Mouse (Mus musculus) fat pad, adult 2 months (tissue): ENCODE measurements at regions not wholly inside any gene's neighbourhood (a gene's known extent, or its start where the extent isn't known, plus 50 kb on each side); places are given as distances from the start of the nearest gene placed in this dataset.

Source experiments
- DNase-seq: peaks from one replicate; pipeline ENCODE4 v3.0.0-alpha.2; 2011; ENCODE audit warnings: low read depth, low spot score; ENCODE audit errors: extremely low read depth

- DNase-seq, result no peak
Observed at GRCm38 (mm10) chr3:41478971-41479370, 76.6 kb upstream of the Jade1 start.

GRCm38 (mm10) chr3:41476516-41476915, 79.0 kb upstream of the Jade1 start:
- DNase-seq, result no peak

GRCm38 (mm10) chr3:41472586-41472985, 82.9 kb upstream of the Jade1 start:
- DNase-seq, result no peak

- no peak for DNase-seq
Observed at GRCm38 (mm10) chr3:41469106-41469505, 86.4 kb upstream of the Jade1 start.

- no peak for DNase-seq
Observed at GRCm38 (mm10) chr3:41467857-41468256, 87.7 kb upstream of the Jade1 start.

- no peak for DNase-seq
Observed at GRCm38 (mm10) chr3:41465893-41466292, 89.6 kb upstream of the Jade1 start.

GRCm38 (mm10) chr3:41462953-41463644, 92.4 kb upstream of the Jade1 start:
- DNase-seq, result no peak

GRCm38 (mm10) chr3:41460131-41460530, 95.4 kb upstream of the Jade1 start:
- DNase-seq, result no peak

- DNase-seq, result no peak
Observed at GRCm38 (mm10) chr3:41458156-41458555, 97.4 kb upstream of the Jade1 start.

- DNase-seq, result no peak
Observed at GRCm38 (mm10) chr3:41453525-41453924, 102.0 kb upstream of the Jade1 start.

GRCm38 (mm10) chr3:41452716-41453090, 102.8 kb upstream of the Jade1 start:
- DNase-seq, result no peak

- no peak for DNase-seq
Observed at GRCm38 (mm10) chr3:41452020-41452715, 103.4 kb upstream of the Jade1 start.

GRCm38 (mm10) chr3:41450696-41451095, 104.8 kb upstream of the Jade1 start:
- no peak for DNase-seq

GRCm38 (mm10) chr3:41444243-41444753, 111.2 kb upstream of the Jade1 start:
- DNase-seq, result no peak

- no peak for DNase-seq
Observed at GRCm38 (mm10) chr3:41436238-41436637, 119.3 kb upstream of the Jade1 start.

- DNase-seq, result no peak
Observed at GRCm38 (mm10) chr3:41433106-41433505, 122.4 kb upstream of the Jade1 start.

- no peak for DNase-seq
Observed at GRCm38 (mm10) chr3:41432376-41432775, 123.2 kb upstream of the Jade1 start.

- no peak for DNase-seq
Observed at GRCm38 (mm10) chr3:41430191-41430590, 125.3 kb upstream of the Jade1 start.

GRCm38 (mm10) chr3:41426946-41427345, 128.6 kb upstream of the Jade1 start:
- DNase-seq, result no peak

- DNase-seq, result no peak
Observed at GRCm38 (mm10) chr3:41425863-41426262, 129.7 kb upstream of the Jade1 start.

GRCm38 (mm10) chr3:41424142-41424939, 131.2 kb upstream of the Jade1 start:
- no peak for DNase-seq

- no peak for DNase-seq
Observed at GRCm38 (mm10) chr3:41423630-41424029, 131.9 kb upstream of the Jade1 start.
